Mouse (Mus musculus): ENCODE results near the gene Kcnip4.
A peak's percentile ranks its signal among the peaks of the same experiment; 100 is the strongest.

The Kcnip4 gene

DNA sequence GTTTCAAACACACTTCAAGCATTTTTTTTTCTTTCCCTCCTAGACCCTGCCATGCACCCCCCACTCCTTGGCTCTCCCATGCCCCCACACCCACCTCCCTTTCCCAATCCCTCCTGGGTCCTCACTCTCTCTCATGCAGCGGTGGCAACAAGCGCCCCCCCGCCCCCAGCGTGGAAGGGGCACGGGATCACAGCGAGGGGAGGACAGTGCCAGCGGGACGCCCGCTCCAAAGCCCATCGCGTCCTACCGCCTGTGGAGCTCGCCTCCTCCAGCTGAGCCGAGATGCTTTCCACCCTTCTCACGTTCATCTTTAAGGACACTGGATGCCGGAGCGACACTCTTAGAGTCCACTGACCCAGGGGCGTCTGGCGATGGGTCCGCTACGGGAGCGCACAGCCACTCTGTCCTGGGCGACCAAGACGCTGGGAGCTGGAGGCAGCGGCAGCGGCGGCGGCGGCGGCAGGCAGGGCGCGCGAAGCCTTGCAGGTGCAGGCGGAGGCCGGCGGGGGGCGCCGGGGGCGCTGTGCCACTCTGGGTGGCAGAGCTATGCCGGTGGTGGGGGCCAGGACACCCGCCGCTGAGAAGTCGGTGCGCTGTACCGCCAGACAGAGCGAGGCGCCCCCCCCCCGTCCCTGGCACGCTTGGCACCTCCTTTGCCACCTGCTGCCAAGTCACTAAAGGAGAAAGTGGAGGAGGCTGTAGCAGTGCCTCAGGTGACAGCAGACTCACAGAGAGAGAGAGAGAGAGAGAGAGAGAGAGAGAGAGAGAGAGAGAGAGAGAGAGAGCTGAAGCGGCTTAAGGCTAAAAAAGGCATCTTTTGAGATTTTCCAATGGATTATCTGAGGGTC, at the start of gene Kcnip4:
Kcnip4 (minus strand) TSS at position 514 of the 848 bp plus-strand sequence.
- DNase-seq = peak; percentile 22

DNA sequence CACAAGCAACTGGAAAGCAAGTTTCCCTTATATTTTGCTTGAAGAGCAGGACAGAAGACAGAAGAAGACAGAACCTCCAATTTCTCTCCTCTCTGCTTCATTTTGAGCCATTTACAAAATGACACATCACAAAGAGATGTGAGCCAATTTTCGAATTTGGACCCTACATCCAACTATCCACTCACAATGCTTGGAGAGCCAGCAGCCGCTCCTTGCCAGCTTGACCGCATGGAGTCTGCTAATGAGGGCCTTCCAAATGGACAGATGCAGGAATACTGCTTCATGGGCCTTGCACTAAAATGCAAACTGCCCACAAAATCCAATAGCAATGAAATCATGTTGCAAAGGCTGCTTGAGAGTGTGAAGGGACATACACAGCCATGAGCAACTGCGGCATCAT, 47.2 kb upstream of the Kcnip4 start:
- DNase-seq = no peak

DNA sequence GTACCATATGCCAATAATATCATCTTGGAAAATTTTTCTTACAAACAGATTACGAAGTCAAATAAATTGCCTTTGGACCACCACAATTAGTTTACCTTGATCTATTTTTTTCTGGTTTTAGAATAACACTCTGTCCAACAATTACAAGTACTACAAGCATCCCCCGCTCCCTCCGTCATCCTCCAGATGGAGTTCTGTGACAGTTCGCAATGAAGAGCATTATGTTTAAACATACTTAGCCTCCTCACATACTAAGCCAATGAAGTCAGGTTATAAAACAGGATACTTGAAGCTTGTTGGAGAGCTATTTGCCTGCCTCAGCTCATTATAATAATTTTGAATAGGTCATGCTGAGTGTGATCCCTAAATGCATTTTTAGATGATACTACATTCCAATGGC, 39.0 kb upstream of the Kcnip4 start:
- DNase-seq = no peak

DNA sequence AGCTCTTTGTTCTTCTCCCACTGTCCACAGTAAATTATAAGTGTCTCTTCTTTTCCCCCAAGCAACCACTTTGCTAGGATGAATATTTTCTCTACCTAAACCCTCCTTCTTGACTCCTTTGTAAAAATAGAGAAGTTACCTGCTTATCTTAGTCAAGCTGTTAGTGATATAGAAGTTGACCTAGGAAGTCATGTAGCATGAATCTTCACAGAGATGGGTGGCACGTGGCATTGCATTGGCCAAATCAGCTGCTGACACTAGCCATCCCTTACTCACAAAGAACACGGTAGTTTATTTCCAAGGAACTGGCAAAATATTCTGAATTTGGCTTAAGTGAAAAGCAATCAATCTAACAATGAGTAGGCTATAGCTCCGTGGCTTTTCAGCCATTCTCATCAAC, 32.7 kb upstream of the Kcnip4 start:
- no peak for DNase-seq

DNA sequence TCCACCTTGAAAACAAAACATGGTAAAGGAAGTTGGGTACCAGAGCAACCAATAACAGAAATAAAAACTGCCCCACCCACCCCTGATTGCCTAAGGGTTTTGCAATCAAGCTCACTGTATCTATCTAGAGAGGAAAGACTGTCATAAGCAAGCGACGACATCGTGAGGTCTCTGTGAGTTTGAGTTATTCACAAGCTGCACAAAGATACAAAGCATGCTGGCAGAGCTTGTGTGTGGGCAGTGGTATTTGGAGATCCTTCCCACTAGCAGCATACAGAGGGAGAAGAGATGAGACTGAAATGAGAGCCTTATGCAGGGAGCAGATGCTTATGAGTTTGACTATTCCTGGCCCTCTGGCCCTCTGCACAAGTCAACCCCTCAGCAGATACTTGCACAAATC, 23.2 kb upstream of the Kcnip4 start:
- peak; percentile 41 for DNase-seq

DNA sequence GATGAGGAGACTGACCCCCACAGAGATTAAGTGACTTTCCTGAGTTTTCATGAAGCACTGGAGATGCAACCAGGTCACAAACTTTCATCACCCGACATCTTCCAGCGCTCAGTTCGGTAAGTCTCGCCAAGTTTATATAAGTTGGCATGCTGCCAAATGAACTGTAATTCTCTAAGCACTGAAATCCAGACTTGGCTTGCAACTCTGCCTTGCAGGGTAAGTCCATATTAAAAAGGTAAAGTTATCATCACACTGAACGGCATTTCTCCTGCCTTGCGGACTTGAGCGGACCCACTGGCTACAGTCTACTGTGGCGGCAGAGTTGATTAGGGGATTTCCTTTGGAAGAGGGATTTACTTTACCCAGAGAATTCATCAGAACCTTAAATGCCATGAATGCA, 4.7 kb upstream of the Kcnip4 start:
- peak; percentile 10 for DNase-seq

DNA sequence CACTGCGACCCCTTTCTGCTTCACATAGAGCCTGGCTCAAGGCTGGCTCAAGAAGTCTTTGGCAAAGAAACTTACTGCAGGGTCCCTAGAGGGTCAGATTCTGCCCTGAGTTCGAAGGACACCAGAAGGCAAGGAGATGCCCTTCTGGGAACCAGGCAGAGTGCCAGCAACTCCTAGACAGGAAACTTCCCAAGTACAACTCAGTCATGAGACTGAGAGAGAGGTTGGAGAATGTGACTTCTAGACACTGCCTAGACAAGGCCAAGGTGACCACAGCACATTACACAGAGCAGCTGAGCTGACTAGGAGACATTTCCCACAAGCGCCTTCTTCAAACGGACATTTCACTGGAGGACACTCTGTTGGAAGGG, 520 bp upstream of the Kcnip4 start:
- peak; percentile 2 for DNase-seq

DNA sequence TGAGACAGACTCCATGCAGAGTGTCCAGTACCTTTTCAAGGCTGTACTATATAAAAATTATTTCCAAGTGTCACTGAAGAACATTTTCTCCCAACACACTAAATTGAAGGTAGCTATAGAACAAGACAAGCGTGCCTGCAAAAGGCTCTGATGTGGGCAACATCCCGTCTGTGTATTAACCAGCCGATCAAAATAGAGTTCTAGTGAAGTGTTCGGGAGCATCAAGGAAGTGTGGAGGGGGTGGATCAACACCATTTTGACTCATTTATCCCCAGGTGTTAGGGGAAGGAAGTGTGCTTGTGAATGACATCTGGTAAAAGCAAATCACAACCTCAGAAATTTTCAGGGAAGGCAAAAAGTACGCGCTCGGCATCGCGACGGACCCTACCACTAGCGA, 712 bp downstream of the Kcnip4 start:
- DNase-seq = no peak

DNA sequence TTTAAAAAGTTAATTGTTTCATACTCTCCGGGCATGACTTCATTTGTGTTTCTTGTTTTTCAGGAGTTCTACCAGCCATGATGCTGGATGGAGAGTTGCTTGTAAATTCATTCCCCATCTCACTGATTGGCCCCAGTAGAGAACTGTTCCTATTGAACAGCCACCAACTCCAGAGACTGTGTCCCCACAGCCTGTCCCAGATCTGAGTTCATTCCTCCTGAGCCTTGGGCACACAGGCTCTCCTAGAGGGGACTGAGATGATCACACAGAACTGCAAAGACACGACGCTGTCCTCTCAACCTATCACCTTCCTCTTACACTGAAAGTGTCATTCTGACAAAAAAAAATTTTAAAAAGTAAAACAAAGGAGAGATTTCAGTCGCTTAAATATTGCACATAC, 1.7 kb downstream of the Kcnip4 start:
- no peak for DNase-seq

DNA sequence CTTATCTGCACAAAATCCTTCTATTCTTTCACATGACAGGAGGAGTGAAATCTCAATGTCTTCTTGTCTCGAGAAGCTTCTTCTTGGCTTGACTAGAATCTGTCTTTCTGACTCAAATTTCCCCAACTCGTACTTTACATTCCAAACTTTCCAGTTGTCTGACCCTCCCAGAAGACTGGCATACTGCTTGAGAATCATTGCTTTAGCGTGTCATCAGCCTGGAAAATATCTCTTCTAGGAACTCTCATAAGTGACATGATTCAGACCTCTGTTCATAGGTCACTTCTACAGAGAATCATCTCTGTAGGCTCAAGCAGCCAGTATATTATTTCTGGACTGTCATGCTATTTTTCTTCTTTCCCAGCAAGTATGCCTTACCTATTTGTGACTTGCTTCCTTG, 26.0 kb downstream of the Kcnip4 start:
- no peak for DNase-seq

DNA sequence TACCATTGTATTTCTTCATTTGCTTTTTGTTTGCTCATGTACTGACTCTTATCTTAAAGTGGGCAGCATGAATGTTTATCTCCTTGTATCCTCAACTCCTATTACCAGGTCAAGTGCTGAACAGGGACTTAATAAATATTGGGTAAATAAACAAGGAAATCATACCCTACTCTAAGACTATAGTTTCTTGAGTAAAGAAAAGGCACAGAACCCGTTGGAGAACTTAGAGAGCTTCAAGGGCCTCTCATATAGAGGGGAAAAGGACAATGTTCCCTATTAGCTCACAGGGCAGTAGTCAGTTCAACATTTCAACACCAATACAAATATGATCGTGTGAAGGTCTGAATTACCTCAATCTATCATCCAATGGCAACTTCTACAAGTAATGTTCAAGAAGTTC, 37.4 kb downstream of the Kcnip4 start:
- DNase-seq = peak; percentile 45

DNA sequence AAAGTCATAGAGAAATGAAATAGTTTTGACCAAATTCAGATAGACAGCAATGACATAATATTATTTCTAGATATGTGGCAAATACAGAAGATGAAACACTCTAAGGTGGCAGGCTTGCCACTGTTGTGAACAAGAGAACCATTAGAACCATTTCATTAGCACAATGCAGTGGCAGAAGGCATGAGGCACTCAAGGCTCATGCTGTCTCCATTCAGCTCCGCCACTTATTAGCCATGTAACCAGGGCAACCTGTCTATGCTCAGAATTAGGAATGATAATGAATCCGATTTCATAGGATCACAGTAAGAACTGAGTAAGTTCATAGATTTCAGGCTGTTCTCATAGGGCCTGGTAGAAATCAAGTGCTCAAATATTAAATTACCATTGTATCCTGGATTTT, 54.0 kb downstream of the Kcnip4 start:
- no peak for DNase-seq

DNA sequence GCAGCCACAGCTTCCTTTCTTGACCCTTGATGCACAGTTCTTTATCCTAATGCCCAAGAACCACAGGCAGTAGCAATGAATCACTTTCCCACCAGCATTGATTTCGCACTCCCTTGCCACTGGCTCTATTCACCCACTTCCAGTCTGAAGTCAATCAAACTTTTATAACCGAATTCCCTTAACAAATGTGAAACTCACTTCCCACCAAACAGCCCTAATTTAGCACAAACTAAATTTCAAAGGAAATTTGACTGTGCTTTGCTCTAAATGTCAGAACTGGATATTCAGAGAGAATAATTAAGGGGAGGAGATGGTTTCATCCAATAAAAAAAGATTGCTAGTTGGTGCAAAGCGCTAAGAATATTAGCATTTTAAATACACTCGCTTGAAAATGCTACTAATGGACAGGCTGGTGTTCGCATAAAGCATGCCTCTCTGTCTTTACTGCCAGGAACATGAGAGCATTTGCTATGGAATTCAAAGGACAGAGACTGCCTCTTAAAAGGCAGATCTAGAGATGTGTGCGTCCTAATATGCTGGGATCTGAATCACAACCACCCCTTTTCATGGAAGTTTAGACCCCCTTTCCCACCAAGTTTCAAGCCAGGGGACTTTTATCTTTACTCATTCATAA, 63.9 kb downstream of the Kcnip4 start:
- DNase-seq = no peak

DNA sequence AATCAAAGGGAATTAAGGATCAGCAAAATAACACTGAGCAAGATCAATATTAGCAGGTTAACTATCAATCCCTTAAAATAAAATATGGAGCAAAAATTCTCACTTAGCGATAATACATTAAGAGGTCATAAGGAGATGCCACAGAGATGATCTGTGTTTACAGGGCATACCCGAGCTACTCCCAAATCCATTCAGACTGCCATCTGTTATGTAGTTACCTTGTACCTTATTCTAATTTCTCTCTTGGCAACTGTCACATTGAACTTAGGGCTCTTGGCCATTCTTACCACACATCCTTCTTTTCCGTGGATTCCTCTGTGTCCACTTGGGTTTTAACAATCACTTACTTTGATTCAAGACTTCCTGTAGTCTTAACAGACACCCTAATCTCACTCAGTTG, 71.6 kb downstream of the Kcnip4 start:
- no peak for DNase-seq

DNA sequence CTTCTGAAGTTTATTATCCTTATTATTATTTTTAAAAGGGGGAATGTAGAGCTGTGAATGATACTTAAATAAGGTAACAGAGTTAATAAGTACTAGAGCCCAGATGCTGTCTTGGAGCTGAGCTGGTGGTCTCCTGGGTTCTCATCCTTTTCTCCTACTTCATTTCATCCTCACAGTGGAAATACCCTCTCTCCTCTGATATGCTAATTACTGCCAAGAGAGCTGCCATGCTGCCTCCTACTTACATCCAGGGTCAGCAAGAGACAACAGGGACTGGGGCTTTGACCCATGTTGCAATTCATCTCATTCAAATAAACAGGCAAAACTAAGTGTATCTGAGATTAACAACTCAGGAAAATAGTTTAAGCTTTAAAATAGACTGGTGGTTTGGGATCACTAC, 73.4 kb downstream of the Kcnip4 start:
- DNase-seq = no peak

DNA sequence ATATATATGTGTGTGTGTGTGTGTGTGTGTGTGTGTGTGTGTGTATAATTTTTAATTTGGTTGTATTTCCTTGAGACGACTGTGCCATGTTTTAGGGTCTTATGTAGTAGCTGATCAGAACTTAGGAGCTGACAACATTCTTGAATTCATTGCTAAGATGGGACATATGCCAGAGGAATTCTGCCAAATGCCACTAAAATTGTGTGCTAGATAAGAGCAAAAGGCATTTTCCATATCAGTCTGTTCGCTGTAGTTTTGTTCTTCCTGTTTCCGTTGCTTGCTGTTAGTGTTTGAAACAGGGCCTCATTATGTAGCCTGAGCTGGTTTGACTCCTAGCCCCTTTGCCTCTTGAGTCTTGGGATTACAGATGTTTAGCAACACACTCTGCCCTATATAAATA, 73.8 kb downstream of the Kcnip4 start:
- DNase-seq = no peak

DNA sequence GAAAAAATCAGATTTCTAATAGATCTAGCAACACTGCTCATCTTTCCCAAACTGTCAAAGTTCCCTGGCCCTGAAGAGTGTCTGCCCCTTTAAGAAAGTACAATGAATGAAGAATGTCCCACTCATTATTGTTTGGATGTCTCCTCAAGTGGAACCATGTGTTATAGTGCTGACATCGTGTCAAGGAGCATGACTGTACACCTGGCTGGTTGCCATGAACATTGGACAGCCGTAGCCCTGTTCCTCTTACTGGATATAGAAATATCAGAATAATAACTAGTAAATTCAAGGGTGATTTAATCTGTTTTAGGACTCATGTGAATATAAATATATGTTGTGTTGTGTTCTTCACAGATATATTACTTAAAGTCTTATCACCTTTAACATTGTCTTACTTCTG, 87.5 kb downstream of the Kcnip4 start:
- peak; percentile 10 for DNase-seq

DNA sequence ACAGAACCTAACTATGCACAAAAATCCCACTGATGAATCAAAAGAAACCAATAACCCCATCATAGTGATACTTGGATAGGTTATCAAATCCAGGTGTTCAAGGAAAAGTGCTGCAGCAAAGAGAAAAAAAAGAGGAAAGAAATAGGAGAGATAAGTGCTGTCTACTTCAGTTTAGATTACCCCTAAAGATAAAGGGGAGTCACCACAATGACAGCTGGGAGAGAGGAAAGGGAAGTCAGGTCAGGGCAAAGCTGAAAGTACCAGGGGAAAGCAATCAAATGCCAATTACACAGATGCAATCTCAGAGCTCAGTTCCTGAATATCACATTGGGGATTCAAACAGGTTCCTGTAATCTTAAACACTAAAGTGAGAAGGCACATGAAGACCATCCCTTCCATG, 97.0 kb downstream of the Kcnip4 start:
- peak; percentile 1 for DNase-seq

DNA sequence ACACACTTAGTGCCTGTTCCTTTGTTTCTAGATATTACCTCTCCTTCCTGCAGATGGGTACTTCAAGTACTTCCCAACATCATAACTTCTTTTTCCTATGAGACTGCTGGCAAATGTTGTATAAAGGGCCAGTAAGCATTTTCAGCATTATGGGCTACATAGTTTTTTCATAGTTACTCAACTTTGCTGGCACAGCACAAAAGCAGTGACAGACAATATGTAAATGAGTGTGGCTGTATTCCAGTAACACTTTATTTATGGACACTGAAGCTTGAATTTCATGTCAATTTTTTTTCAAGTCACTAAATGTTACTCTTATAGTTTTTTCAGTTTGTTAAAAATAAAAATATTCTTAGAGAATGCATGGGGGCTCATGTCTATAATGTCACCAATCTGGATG, 105.0 kb downstream of the Kcnip4 start:
- no peak for DNase-seq

DNA sequence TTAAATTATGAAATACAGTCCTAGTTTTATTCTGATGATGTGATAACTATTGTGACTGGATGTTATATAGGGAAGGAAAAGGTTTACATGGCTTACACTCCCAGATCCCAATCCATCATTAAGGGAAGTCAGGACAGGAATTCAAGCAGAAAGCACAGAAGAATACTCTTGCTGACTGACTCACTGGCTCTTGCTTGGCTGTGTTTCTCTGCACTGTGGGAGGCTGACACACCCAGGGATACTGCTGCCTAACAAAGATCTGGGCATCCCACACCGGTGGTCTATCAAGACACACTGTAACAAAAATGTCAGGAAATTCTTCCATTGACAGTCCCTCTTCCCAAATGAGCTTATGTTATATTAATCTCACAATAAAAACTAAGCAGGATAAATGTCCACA, 116.4 kb downstream of the Kcnip4 start:
- no peak for DNase-seq

DNA sequence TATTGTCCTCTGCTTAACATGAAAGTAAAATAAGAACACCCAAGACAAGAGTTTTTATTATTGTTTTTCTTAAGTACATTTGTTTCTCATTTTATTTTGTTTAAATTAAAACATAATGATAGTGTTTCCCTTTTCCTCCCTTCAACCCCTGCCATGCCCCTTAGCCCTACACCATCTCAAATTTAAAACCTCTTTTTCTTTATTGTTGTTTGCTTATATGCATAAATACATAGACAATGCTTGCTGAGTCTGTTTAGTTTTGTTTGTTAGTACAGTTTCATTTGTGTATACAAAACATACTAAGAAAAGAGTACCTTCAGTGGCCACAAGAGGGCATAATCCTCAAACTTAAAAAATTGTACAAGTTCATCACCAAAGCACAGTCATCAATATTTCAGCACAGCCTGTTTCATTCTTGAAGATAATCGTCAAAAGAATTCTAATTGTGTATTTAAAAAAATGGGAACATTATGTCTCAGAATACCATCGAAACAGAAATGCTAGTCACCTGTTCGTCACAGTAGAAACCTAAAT, 154.1 kb downstream of the Kcnip4 start:
- peak; percentile 53 for DNase-seq

DNA sequence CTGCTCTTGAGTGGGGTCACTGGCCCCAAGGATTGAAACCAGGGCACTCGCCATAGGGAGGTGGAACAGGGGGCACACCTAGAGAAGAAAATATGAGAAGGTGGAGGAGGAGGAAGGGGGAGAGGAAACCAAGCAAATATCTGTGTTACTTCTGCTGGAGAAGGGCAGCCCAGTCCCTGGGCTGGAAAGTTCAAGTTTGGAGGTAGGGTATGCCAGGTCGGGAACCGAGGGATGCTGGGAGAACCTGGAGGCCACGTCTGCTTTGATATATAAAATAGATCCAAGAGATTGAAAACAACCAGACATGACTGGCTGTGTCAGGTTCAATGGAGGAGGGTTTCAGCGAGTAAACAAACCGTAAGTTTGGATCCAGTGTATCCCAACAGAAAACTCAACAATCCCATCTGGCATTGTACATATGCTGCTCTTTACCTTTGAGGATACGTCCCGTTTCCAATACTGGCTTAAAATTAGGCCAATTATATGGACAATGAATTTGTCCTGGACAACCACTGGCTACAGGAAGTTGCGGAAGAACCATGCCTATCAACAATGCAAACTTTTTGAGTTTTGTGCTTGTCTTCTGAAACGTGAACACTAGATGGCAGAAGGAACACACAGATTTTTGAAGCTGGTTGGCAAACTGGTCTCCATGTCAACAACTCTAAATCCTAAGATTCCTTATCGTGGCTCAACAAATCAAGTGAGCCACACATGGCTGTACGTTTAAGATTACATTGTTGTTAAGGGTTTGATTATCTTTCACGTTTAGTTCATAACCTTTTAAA, 155.9 kb downstream of the Kcnip4 start:
- DNase-seq = peak; percentile 61

DNA sequence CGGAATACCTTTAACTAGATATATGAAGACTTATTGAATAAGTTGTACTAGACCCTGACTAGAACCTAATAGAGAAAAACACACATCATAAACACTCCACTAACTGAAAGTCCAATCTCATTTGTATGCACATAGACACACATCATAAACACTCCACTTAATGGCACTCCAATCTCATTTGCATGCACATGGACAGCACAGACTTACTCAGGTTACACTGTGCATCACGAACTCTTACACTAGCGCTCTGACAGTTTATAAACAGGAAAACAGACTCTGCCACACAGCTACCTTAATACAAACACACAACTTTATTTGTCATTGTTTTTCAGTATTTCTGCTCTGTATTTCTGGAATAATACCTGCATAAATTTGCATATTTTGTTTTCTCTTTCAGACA, 168.3 kb downstream of the Kcnip4 start:
- DNase-seq = no peak

DNA sequence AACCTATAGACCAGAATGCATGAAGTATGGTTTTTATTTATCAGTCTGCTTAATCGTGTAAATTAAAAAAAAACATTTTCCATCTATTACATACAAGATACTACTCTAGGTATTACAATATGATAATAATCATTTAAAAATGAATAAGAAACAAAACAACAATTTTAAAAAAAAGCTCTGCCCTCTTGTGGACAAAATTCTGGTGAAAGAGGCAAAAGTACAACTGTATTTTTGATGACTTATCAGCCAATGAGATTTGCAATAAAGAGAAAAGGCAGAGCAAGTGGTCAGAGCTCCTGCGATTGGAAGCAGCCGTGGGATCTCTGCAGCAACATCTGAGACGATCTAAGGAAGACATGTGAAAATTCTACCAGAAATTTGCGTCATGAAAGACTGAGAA, 172.6 kb downstream of the Kcnip4 start:
- DNase-seq = no peak
